In genomic region chr10:4356640-4357039, GRCm38 (mm10) we compare ENCODE assay signal across 26 mouse cellular contexts. TPM values are rescaled to one million over a fixed set of nuclear protein-coding genes. Genes with fewer than 3 reads are reported as not detected.
DNase-seq lines count a peak whose midpoint lies in the region; ATAC-seq lines count a peak whose summit lies in the region.
"Had no signal": no experiment of that assay in that cellular context is flagged by ENCODE, and none has a peak within 500 bp of the region (broad histone marks: within the 10 kb centered on the region; RNA-seq: fewer than 3 reads in every experiment).

No protein-coding gene starts in this region.

- WGBS in heart, embryonic 11.5 days (ENCODE audit: insufficient replicate concordance), result 68% methylated on average over 5 of the region's 5 CpGs

- DNase-seq in kidney, postnatal 10 days, result peak; percentile 5
- DNase-seq in kidney, adult 18-20 months, result no peak
- peak; percentile 21 for DNase-seq in CD4-positive, CD25-positive, alpha-beta regulatory T cell, adult 2 months (ENCODE audit: low read depth, low spot score)
- peak; percentile 25 for DNase-seq in induced T-regulatory cell, adult 2 months (ENCODE audit: low read depth)
- DNase-seq in naive thymus-derived CD4-positive, alpha-beta T cell, adult 2 months (ENCODE audit: low read depth), result peak; percentile 41
- no peak for DNase-seq in layer of hippocampus, postnatal 14 days (ENCODE audit: low spot score in 2 of 2)
- DNase-seq: cerebellum, adult 11-12 months; cerebellum, postnatal 25 days; embryo, embryonic 11 days; gastrocnemius, postnatal 25 days; heart, postnatal 36 days; kidney, postnatal 4 days; layer of hippocampus, adult 9-11 months; left cerebral cortex, postnatal 4 days had no signal

- H3K9ac ChIP-seq in heart, embryonic 11.5 days (ENCODE audit: low read depth, low read length), result no peak overlapping the region
- H3K9ac ChIP-seq: embryonic facial prominence, embryonic 13.5 days; heart, embryonic 15.5 days; hindbrain, embryonic 15.5 days had no signal

- 0 out of 2 replicates have a peak, but pooled peaks cover 3% of the 10 kb centered on the region for H3K4me1 ChIP-seq in heart, embryonic 11.5 days (ENCODE audit: control insufficient read depth, insufficient read depth, low read length)
- H3K4me1 ChIP-seq: embryonic facial prominence, embryonic 13.5 days; heart, embryonic 15.5 days; hindbrain, embryonic 15.5 days had no signal

- no peak for ATAC-seq in heart, embryonic 11.5 days (replicated peaks; ENCODE audit: insufficient number of reproducible peaks, low FRiP score, low TSS enrichment)
- ATAC-seq: forebrain, embryonic 16.5 days; intestine, embryonic 16.5 days; Patski had no signal

- H3K36me3 ChIP-seq in heart, embryonic 11.5 days (ENCODE audit: control insufficient read depth, insufficient read depth, low read length), result peaks cover 22% of the 10 kb centered on the region
- H3K36me3 ChIP-seq: G1E had no signal

- H3K27ac ChIP-seq in heart, embryonic 11.5 days (ENCODE audit: low read depth, low read length), result no peak overlapping the region
- H3K27ac ChIP-seq: embryonic facial prominence, embryonic 13.5 days; heart, embryonic 15.5 days; hindbrain, embryonic 15.5 days; left cerebral cortex, adult 2 months had no signal

- H3K27me3 ChIP-seq in heart, embryonic 11.5 days (ENCODE audit: control insufficient read depth, insufficient read depth, low read length), result no peaks in the 10 kb centered on the region
- H3K27me3 ChIP-seq: CH12.LX; embryonic facial prominence, embryonic 13.5 days; heart, embryonic 15.5 days; hindbrain, embryonic 15.5 days; Patski had no signal

- no peaks in the 10 kb centered on the region for H3K9me3 ChIP-seq in heart, embryonic 11.5 days (replicated peaks; ENCODE audit: control insufficient read depth, low read length)
- H3K9me3 ChIP-seq: embryonic facial prominence, embryonic 13.5 days; heart, embryonic 15.5 days; hindbrain, embryonic 15.5 days had no signal

- H3K4me3 ChIP-seq in heart, embryonic 11.5 days (ENCODE audit: low read depth, low read length), result no peak overlapping the region
- H3K4me3 ChIP-seq: embryonic facial prominence, embryonic 13.5 days; erythroblast, embryonic 14.5 days; heart, embryonic 15.5 days; hindbrain, embryonic 15.5 days; left cerebral cortex, adult 2 months had no signal

- H3K4me2 ChIP-seq in heart, embryonic 11.5 days, result no peak overlapping the region
- H3K4me2 ChIP-seq: embryonic facial prominence, embryonic 13.5 days; heart, embryonic 15.5 days; hindbrain, embryonic 15.5 days; midbrain, embryonic 11.5 days had no signal

RNA-seq across cellular contexts. Expression of gene Zbtb2, which starts 31.3 kb away (rescaled TPM):
- 10 to 100 TPM in 1 of 2 experiments, 1 to 10 TPM in 1; 9.9 to 10.6 TPM for total RNA-seq in layer of hippocampus, postnatal 14 days (2021)
- 10.8 and 14.0 TPM in 2 replicates for polyA plus RNA-seq in heart, embryonic 11.5 days (2014; fragmentation: Nextera tagmentation; extraction: Ambion mirVana)

Comparison
In these comparisons a context has a peak if more than half of its experiments do, and no peak if none do; other contexts are left out.
1. DNase-seq: peak in kidney, postnatal 10 days (single experiment), CD4-positive, CD25-positive, alpha-beta regulatory T cell, adult 2 months (single experiment), induced T-regulatory cell, adult 2 months (single experiment) and naive thymus-derived CD4-positive, alpha-beta T cell, adult 2 months (single experiment); none in kidney, adult 18-20 months (single experiment) and layer of hippocampus, postnatal 14 days (0 of 2).